Mouse (Mus musculus): ENCODE measurements around the gene Ptp4a2.

- TF ChIP-seq CTCF (IDR thresholded peaks at IDR 0.05; ENCODE audit: borderline replicate concordance, insufficient read depth, low read length) (no peak), POLR2A (IDR thresholded peaks at IDR 0.05; ENCODE audit: low read depth, low read length) (no peak)
Measured at GRCm38 (mm10) chr4:129765351-129765750, 45.7 kb upstream of the Ptp4a2 start.

All from embryonic fibroblast, embryonic 13.5 days (primary cell).